Mouse (Mus musculus): ENCODE measurements at regions not wholly inside any gene's neighbourhood (a gene's known extent, or its start where the extent isn't known, plus 50 kb on each side); places are given as distances from the start of the nearest gene placed in this dataset.

DNA sequence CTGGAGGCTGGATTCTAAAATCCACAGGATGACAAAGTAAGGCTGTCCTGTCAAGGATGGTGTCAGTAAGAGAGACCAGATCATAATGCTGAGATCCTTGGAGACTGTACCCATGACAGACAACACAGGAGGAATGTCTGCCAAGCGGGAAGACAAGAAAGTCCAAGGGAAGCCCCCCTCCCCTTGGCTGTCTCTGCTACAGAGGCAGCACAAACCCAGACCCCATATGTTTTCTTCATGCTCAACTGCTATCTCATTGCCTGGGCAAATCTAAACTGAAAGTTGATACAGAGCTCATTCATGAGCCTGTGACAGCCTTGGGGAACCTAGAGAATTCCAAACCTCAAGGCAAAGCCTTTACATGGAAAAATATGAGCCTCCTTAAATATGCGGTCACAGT, 177.7 kb upstream of the Id4 start:
- Histone ChIP-seq H3K36me3 (no peaks in the 10 kb centered on the region), H3K27me3 (no peaks in the 10 kb centered on the region), H3K27ac (replicated peaks) (no peak overlapping the region), H3K9ac (no peak overlapping the region), H3K4me3 (no peak overlapping the region), H3K4me2 (no peak overlapping the region), H3K9me3 (no peaks in the 10 kb centered on the region), H3K4me1 (replicated peaks) (peaks cover under 1% of the 10 kb centered on the region; the same call in 1 of the 2 replicates)
- no peak for ATAC-seq (ENCODE audit: low FRiP score, low read depth)
- 78% methylated on average over 2 of the region's 2 CpGs for WGBS

DNA sequence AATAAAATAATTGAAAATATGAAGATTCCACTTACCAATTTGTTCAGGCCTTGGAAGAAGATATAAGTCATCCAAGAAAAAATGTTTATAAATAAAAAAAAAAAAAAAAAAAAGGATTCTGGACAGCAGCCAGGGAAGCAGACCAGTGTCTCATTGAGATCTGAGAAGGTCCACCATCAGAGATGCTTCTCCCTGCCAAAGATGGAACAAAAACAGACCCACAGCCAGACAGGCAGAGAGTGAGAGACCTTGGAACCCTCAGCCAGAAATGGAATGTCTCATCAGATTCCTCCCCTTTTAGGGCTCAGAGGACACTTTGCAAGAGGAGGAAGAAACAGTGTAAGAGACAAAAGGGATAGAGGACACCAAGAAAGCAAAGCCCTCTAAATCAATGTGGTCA, 177.2 kb upstream of the Id4 start:
- Histone ChIP-seq H3K27ac (replicated peaks) (no peak overlapping the region), H3K9me3 (no peaks in the 10 kb centered on the region), H3K4me3 (no peak overlapping the region), H3K36me3 (no peaks in the 10 kb centered on the region), H3K27me3 (no peaks in the 10 kb centered on the region; the same call in 1 of the 2 replicates), H3K4me2 (no peak overlapping the region), H3K4me1 (replicated peaks) (no peaks in the 10 kb centered on the region), H3K9ac (no peak overlapping the region)
- ATAC-seq (ENCODE audit: low FRiP score, low read depth), result no peak

DNA sequence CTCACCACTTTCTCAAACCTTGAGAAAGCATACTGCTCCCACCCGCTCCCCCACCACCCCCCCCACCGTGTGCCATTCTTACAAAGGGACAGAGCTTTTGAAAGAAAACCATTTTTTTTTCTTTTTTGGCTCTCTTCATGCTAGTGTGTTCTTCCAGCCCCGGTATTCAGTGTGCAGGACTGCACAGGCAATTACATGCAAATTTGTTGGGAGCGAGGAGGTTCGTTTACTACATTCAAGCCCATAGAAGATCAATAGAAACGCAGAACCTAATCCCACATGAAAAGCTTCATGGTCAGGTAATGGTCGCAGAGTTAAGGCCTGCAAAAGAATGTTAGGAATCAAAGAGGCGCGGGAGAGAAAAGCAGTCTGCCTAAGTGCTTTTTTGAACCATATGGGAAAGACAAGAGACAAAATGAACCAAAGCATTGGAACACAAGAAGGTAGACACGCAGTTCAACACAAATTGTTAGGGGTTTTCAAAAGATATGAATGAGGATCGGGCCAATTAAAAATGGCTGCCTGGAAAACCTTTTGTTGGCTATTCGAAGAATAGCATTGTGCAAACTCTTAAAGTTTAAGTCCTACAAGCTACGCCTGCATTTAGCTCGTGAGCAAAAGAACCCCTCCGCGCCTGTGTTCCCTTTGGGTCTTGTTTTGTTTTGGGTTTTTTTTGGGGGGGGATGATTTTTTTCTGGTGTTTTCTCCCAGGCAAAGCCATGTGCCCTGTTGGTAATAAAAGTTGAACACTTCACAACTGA, 166.6 kb upstream of the Id4 start:
- Histone ChIP-seq H3K4me2 (no peak overlapping the region), H3K4me1 (replicated peaks) (0 out of 2 replicates have a peak, but pooled peaks cover 3% of the 10 kb centered on the region), H3K4me3 (no peak overlapping the region), H3K27me3 (no peaks in the 10 kb centered on the region), H3K36me3 (no peaks in the 10 kb centered on the region), H3K27ac (replicated peaks) (no peak overlapping the region), H3K9ac (no peak overlapping the region), H3K9me3 (no peaks in the 10 kb centered on the region)
- no peak for ATAC-seq (ENCODE audit: low FRiP score, low read depth)
- 65% methylated on average over 16 of the region's 16 CpGs for WGBS

DNA sequence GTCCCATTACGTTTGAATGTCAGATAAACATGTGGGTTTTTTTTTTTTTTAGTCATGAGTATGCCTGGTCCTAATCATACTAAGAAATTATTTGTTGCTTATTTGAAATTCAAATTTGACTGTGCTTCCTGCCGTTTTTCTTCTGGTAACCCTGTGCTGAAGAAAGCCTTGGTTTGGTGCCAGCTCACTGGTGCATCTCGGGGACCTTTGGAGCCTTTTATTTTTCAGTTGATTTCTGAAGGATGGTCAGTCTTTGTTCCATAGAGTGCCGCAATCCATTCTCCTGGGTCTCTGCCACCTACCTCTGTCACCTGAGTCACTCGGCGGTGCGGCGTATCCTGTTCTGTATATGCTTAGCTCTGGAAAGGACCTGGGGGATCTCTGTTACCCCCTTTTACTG, 158.9 kb upstream of the Id4 start:
- H3K4me3 ChIP-seq, result no peak overlapping the region
- H3K27ac ChIP-seq (replicated peaks), result no peak overlapping the region
- H3K9me3 ChIP-seq, result no peaks in the 10 kb centered on the region
- ATAC-seq (ENCODE audit: low FRiP score, low read depth), result no peak
- no peak overlapping the region for H3K9ac ChIP-seq
- no peak overlapping the region for H3K4me2 ChIP-seq
- no peaks in the 10 kb centered on the region for H3K36me3 ChIP-seq
- no peaks in the 10 kb centered on the region for H3K27me3 ChIP-seq
- H3K4me1 ChIP-seq (replicated peaks), result peaks cover 20% of the 10 kb centered on the region
- WGBS, result 52% methylated on average over 8 of the region's 8 CpGs

DNA sequence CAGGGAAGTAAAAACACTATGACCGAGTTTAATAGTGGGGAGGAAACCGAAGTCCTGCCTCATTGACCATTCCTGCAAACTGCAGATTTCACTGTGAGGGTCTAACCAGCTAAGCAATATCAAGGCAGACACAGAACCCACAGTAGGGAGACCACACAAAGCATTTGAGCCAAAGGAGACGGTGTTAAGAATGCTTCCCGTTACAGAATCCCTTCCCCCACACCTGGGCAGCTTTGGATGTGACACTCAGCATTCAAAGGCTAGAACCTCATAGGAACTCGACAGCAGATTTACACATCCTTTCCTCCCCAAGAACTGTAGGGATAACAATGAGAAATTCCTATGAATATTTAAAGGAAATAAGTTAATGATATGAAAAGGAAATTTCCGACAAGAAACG, 158.5 kb upstream of the Id4 start:
- WGBS, result 51% methylated on average over 7 of the region's 7 CpGs
- no peak for ATAC-seq (ENCODE audit: low FRiP score, low read depth)
- Histone ChIP-seq H3K4me1 (replicated peaks) (peaks cover 20% of the 10 kb centered on the region), H3K36me3 (no peaks in the 10 kb centered on the region), H3K9me3 (no peaks in the 10 kb centered on the region), H3K4me3 (no peak overlapping the region), H3K4me2 (no peak overlapping the region), H3K27me3 (no peaks in the 10 kb centered on the region), H3K9ac (no peak overlapping the region), H3K27ac (replicated peaks) (no peak overlapping the region)

DNA sequence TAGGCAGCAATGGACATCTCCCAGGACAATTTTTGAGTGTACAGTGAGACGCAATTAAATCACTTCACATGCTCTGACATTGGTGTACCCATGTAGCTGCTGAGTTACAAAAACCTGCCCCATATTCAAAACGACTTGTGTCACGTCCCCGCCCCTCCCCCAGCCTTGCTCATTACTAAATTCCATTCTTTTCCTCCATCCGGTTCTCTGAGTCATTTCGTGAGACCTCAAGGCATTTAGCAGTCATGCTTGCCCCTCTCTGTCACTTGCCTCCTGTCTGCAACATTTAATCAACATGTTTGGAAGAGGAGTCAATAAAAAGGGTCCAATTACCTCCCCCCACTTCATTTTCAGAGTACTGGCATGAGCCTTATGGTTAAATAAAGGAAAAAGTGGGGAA, 156.3 kb upstream of the Id4 start:
- H3K4me2 ChIP-seq, result no peak overlapping the region
- no peaks in the 10 kb centered on the region for H3K9me3 ChIP-seq
- H3K36me3 ChIP-seq, result no peaks in the 10 kb centered on the region
- H3K27ac ChIP-seq (replicated peaks), result no peak overlapping the region
- no peak for ATAC-seq (ENCODE audit: low FRiP score, low read depth)
- H3K4me1 ChIP-seq (replicated peaks), result peaks cover 17% of the 10 kb centered on the region
- no peak overlapping the region for H3K9ac ChIP-seq
- no peaks in the 10 kb centered on the region for H3K27me3 ChIP-seq
- 71% methylated on average over 6 of the region's 6 CpGs for WGBS
- no peak overlapping the region for H3K4me3 ChIP-seq

DNA sequence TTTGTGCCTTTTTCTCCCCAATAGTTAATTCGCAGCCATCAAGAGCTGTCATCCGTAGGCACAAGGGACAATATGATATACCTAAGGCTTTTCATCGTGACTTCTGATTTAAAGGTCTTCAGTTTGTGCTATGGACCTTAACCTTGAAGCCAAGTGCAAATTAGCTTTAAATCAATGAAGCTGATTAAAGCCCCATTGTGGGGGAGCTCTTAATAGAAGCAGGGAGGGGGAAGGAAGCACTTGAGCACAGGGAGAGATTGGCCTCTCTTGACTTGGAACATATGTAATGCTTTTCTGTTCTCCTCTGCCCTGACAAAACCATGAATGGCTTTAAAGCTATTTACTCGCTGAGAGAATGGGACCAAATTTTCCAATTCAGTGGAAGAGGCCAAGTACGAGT, 154.1 kb upstream of the Id4 start:
- 0 out of 2 replicates have a peak overlapping the region, but pooled peaks have one; percentile 7 for H3K4me2 ChIP-seq
- H3K27me3 ChIP-seq, result no peaks in the 10 kb centered on the region
- 43% methylated on average over 5 of the region's 5 CpGs for WGBS
- no peaks in the 10 kb centered on the region for H3K9me3 ChIP-seq
- H3K36me3 ChIP-seq, result no peaks in the 10 kb centered on the region
- peaks cover 17% of the 10 kb centered on the region for H3K4me1 ChIP-seq (replicated peaks)
- H3K9ac ChIP-seq, result no peak overlapping the region
- no peak overlapping the region for H3K4me3 ChIP-seq
- ATAC-seq (ENCODE audit: low FRiP score, low read depth), result no peak
- H3K27ac ChIP-seq (replicated peaks), result no peak overlapping the region

DNA sequence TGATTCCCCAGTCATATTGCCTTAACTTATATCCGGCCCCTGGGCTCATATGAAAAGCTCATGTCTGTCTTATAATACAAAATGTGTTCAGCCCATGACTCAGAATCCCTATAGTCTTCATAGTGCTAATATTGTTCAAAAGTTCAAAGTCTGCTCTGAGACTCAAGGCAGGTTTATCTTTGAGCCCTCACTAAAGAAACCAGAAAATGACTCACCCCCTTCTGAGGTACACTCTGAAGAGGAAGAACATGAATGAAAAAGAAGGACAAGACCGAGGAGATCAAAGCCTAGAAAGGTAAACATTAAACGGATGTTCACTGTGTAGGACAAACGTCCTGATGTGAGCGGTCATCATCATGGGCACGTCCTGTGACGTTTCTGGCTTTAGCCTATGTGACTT, 145.1 kb upstream of the Id4 start:
- no peak for ATAC-seq (ENCODE audit: low FRiP score, low read depth)
- WGBS, result 85% methylated on average over 7 of the region's 7 CpGs
- no peak overlapping the region for H3K27ac ChIP-seq (replicated peaks)

DNA sequence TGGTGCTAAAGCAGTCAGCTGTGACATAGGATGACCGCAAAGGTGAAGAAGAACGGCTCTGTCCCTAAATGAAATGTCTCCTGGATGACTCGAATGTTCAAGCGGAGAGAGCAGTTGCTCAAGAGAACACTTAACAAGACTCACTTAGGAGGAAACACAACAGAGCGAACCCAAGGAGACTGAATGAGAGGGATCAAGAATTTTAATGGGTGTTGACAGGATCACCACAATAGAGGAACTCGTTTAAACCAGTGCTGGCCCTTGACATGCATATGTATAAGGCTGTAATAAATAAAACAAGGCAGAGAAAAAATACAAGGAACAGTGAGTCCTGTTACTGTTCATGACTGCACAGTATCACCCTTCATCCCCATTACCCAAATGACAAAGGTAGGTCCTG, 134.4 kb upstream of the Id4 start:
- Histone ChIP-seq H3K9me3 (no peaks in the 10 kb centered on the region), H3K4me3 (no peak overlapping the region), H3K9ac (no peak overlapping the region), H3K36me3 (no peaks in the 10 kb centered on the region), H3K27me3 (0 out of 2 replicates have a peak, but pooled peaks cover 5% of the 10 kb centered on the region), H3K27ac (replicated peaks) (no peak overlapping the region), H3K4me2 (no peak overlapping the region), H3K4me1 (replicated peaks) (peaks cover 20% of the 10 kb centered on the region)
- no peak for ATAC-seq (ENCODE audit: low FRiP score, low read depth)
- 38% methylated on average over 6 of the region's 6 CpGs for WGBS

More for the DNA sequence above, 145.1 kb upstream of the Id4 start:
- H3K36me3 ChIP-seq, result no peaks in the 10 kb centered on the region
- H3K4me1 ChIP-seq (replicated peaks), result no peaks in the 10 kb centered on the region
- no peaks in the 10 kb centered on the region for H3K9me3 ChIP-seq
- no peak overlapping the region for H3K4me2 ChIP-seq
- no peaks in the 10 kb centered on the region for H3K27me3 ChIP-seq
- H3K4me3 ChIP-seq, result no peak overlapping the region
- H3K9ac ChIP-seq, result no peak overlapping the region

DNA sequence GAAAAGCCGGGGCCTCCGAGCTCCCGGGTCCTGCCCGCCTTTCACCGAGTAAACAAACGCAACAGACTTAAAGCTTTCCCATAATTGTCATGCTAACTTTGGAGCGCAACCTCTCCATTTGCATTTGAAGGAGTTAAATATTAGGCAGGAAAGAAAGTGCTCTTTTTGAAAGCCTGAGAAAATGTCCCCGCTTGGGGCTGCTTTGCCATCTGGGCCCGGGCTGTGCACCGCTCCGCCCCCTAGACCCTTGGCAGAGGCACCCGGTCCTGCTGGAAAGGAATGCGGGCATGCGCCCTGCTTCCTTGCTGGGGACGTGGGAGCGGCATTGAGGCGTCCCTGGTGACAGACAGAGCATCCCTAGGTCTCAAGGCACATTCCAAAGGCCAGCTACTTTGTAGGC, 130.3 kb upstream of the Id4 start:
- no peaks in the 10 kb centered on the region for H3K36me3 ChIP-seq
- H3K9me3 ChIP-seq, result no peaks in the 10 kb centered on the region
- peak; percentile 86 for ATAC-seq (ENCODE audit: low FRiP score, low read depth)
- 0 out of 2 replicates have a peak overlapping the region, but pooled peaks have one; percentile 0 for H3K4me3 ChIP-seq
- no peak overlapping the region for H3K9ac ChIP-seq
- 2% methylated on average over 17 of the region's 17 CpGs for WGBS
- H3K27me3 ChIP-seq, result 0 out of 2 replicates have a peak, but pooled peaks cover 5% of the 10 kb centered on the region
- H3K27ac ChIP-seq (replicated peaks), result no peak overlapping the region
- H3K4me1 ChIP-seq (replicated peaks), result peaks cover 26% of the 10 kb centered on the region
- peak overlapping the region; percentile 36 for H3K4me2 ChIP-seq

DNA sequence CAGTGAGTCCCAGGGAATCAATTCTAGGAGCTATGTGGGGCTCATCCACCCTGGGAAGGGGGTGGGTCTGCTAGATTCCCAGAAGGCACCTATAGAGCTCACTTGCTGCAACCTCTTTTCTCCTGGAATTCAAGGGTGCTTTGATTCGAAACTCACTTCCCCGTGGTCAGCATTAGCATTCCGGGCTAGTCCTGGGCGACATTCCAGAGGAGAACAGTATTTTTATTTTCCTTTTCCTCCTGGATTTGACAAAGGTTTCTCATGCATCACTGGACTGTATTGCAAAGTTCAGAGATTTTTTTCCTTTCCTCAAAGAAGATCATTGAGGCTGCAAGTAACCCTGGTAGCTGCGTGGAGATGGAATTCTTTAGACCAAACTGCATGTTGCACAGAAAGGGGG, 129.3 kb upstream of the Id4 start:
- Histone ChIP-seq H3K4me2 (no peak overlapping the region), H3K9ac (no peak overlapping the region), H3K36me3 (no peaks in the 10 kb centered on the region), H3K27me3 (0 out of 2 replicates have a peak, but pooled peaks cover 5% of the 10 kb centered on the region), H3K27ac (replicated peaks) (peak overlapping the region; percentile 65), H3K4me3 (no peak overlapping the region), H3K9me3 (no peaks in the 10 kb centered on the region), H3K4me1 (replicated peaks) (peaks cover 32% of the 10 kb centered on the region)
- ATAC-seq (ENCODE audit: low FRiP score, low read depth), result peak; percentile 19; the same call in 1 of the 2 replicates
- WGBS, result 18% methylated on average over 5 of the region's 5 CpGs

DNA sequence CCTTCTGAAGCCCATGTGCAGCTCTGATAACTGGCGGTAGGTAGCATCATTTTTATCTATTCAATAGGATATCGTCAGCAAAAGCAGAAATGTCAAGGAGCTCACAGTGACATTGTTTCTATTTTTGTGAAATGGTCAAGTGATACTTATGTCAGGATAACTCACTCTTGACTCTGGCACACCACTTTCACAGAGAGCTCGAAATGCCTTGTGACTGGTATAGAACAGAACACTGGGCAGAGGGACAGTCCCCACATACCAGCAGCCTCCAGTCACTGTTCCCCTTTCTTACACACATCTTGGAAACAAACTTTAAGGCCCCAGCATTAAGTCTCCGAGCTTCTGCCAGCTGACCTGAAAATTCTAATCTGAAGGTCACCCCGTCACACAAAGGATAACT, 115.1 kb upstream of the Id4 start:
- Histone ChIP-seq H3K9me3 (no peaks in the 10 kb centered on the region), H3K27ac (replicated peaks) (no peak overlapping the region), H3K9ac (no peak overlapping the region), H3K4me2 (no peak overlapping the region), H3K4me3 (no peak overlapping the region), H3K27me3 (no peaks in the 10 kb centered on the region), H3K4me1 (replicated peaks) (no peaks in the 10 kb centered on the region), H3K36me3 (no peaks in the 10 kb centered on the region)
- ATAC-seq (ENCODE audit: low FRiP score, low read depth), result no peak
- 81% methylated on average over 5 of the region's 5 CpGs for WGBS

DNA sequence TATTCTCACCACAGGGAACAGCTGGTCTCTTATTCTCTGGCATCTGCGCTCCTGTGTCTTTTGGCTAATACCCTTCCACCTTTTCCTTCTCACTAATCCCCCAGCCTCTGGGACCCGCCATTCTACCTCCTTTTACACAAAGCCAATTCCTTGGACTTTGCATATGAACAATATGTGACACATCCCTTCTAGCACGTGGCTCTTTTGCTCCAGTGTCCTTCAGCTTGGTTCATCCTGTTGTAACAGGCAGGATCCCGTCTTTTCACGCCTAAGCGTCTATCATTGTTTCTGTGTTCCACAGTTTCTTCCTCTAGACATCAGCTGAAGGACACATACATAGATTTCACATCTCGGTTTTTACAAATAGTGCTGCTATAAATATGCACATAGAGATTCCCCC, 114.0 kb upstream of the Id4 start:
- Histone ChIP-seq H3K36me3 (no peaks in the 10 kb centered on the region), H3K4me2 (no peak overlapping the region), H3K4me1 (replicated peaks) (no peaks in the 10 kb centered on the region), H3K9ac (no peak overlapping the region), H3K27ac (replicated peaks) (no peak overlapping the region), H3K27me3 (no peaks in the 10 kb centered on the region), H3K4me3 (no peak overlapping the region), H3K9me3 (no peaks in the 10 kb centered on the region)
- 81% methylated on average over 7 of the region's 7 CpGs for WGBS
- no peak for ATAC-seq (ENCODE audit: low FRiP score, low read depth)

Data from hindbrain, embryonic 15.5 days (tissue).